Mouse (Mus musculus) ovary, postnatal 14 days (tissue): ENCODE data around the gene Zbtb16.

Source experiments
- DNase-seq: peaks from one replicate; pipeline ENCODE4 v3.0.0; 2022; ENCODE audit warnings: low spot score

Gene Zbtb16

DNA sequence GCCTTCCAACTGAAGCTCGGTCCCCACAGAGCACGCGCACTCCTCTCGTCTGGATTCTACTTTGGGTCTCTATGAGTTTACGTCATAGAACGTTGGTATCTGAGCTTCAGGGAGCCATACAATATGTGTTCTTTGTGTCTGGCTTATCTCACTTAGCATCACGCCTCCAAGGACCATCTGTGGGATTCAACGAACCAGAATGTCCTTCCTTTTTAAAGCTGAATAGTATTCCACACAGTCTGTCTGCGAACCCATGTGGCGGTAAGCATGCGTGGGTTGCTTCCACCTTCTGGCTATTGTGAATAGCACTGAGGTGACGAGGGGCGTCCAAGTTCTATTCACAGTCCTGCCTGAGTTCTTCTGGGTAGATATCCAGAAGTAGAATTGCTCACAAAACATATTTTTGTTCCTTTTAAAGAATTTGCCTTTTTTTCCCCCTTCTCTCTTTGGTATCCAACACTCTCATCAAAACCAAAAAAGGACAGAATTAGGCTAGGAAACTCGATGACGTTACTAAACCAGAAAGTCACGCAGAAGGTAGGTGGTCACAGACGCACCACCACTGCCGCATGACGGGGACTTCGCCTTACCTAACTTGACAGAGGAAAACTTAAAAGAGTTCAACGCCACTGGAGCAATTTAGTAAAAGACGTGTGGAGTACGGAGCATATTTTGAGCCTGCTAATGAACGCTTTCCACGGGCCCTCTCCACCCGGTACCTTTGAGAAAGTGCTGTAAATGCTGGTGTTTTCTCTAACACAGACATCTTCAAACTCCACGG, 32.4 kb downstream of the Zbtb16 start:
- no peak for DNase-seq

- DNase-seq: no peak
Measured at GRCm38 (mm10) chr9:48802374-48802773, 33.6 kb downstream of the Zbtb16 start.

DNA sequence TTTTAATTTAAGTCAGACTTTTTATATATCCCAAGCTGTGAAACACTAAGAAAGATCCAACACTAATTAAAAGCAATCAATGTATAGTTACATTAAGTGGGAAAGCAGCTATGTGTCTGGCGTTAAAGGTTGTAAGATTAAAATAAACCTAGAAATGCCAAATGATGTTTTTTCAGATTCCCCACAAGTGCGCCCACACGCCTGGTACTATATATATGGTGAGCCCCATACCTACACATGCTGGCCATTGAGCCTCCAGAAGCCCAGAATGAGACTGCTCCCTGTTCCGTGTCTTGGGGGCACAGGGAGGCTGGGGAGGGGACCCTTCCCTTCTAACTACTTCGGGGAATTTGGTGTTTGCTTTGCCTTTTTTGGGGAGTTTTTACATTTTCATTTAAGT, 34.7 kb downstream of the Zbtb16 start:
- DNase-seq: no peak

- no peak for DNase-seq
Measured at GRCm38 (mm10) chr9:48800627-48801026, 35.4 kb downstream of the Zbtb16 start.

DNA sequence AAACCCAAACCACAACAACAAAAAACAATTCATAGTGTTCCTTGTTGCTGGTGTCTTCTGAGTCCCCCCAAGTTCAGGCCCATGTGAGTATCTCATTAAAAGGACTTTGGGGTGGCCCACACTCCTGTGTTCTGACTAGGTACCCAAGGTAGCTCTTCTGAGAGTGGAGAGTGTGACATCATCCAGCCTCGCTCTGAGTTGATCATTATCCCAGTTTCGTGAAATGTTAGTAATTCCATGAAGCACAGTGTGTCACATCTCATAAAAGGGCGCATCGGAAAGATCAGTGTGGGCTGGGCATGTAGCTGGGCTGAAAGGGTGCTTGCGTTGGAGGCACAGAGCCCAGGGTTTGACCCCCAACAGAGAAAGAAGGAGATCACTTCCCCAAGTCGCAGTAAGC, 38.0 kb downstream of the Zbtb16 start:
- DNase-seq: no peak

DNA sequence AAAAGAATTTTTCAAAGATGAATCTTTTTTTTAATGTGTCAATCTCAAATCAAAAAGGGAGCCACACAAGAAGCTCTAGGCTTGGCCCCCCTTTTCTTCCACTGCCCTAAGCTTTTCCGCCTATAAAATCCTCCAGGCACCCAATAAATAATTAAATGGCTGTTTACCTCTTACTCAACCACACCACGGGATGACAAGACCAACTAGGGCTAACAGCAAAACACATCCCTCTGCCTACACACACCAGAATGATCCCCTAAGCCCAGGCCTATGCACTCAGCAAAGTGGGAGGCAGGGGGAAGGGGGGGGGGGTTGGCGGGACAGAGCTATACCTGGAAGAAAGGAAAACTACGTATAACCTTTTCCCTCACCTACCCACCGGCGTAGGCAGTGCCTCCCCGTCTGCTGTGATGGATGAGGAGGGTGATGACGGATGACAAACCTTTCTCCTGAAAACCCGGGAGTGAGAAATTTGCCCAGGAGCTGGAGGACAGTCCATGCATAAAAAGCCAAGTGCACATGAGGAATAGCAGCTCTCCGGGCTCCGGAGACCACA, 39.7 kb downstream of the Zbtb16 start:
- DNase-seq: no peak

DNA sequence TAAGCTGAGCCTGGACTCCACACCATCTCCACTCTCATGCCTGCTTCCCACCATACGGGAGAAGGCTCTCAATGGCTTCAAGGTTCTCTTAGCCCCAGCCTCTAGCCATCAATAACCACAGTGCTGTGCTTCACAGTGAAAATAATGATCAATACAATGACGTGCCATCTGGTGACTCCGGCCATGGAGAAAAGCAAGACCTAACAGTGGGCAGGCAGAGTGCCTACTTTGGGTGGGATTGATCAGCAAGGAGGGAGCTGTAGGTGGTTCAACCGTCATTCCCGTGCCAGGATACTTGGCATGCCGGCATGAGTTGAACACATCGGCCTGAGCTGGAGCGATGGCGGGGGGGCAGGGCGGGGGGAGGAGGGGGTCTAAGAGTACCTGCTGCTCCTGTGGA, 40.3 kb downstream of the Zbtb16 start:
- DNase-seq: no peak

DNA sequence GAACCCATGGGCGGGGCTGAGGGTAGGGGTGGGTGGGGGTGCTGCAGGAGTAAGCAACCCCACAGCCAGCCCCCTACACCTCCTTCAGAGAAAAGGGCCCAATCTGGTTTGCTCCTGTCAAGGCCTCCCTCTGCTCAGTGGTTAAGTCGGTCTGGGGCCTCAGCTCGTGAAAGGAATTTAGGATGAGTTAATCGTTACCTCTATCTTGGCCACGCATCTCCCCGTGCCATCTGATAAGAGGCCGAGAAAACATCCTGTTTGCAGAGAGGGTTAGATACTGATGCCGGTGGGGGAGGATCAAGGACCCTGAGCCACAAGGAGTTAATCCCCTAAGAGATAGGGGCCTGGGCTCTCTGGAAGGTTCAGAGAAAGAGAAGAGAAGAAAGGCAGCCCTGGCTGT, 40.9 kb downstream of the Zbtb16 start:
- no peak for DNase-seq

DNA sequence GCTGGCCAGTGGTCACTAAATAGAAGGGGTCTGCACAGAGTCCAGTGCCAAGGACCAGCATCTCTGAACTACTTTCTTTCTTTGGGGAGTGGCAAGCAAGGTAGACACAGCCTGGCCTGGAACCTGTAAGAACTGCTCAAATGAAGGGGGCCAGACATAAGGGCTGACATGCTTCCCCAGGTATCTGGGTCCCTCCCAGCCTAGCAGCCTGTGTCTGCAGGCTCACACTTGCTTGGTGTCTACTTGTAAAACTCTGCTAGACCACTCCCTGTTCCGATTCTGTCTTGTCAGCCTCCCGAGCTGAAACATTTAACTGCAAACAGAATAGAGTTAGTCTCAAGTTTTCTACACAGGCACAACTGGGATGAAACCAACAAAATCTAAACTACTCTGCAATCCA, 41.6 kb downstream of the Zbtb16 start:
- DNase-seq: no peak

DNA sequence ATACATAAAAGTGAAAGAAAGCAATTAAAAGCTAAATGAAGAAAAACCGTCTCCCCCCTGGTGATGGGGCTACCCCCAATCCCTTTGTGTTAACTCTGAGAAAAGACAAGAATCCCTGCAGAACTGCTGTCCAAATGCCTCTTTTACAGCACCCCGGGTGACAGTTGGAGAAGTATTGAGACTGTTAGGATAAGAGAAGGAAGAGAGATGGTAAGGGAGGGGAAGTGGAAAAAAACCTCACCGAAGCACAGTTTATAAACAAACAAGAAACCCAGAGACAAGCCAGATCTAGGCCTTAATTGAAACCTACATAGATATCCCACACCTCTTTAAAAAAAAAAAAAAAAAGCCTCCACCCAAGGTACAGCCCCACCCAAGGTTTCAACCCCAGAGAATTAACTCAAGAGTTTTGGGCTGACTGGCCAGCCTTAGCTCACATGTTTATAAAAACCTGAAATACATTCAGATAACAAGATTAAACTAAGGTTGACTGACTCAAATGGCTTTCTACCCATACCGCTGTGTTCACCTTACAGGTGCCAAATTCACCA, 42.3 kb downstream of the Zbtb16 start:
- DNase-seq: no peak

- DNase-seq: no peak
Measured at GRCm38 (mm10) chr9:48790575-48790974, 45.4 kb downstream of the Zbtb16 start.

GRCm38 (mm10) chr9:48787906-48788410, 48.1 kb downstream of the Zbtb16 start:
- DNase-seq: no peak

- no peak for DNase-seq
Measured at GRCm38 (mm10) chr9:48787321-48787720, 48.7 kb downstream of the Zbtb16 start.

- no peak for DNase-seq
Measured at GRCm38 (mm10) chr9:48786814-48787213, 49.2 kb downstream of the Zbtb16 start.

- DNase-seq: no peak
Measured at GRCm38 (mm10) chr9:48784937-48785336, 51.1 kb downstream of the Zbtb16 start.

- DNase-seq: no peak
Measured at GRCm38 (mm10) chr9:48783292-48783691, 52.7 kb downstream of the Zbtb16 start.

- no peak for DNase-seq
Measured at GRCm38 (mm10) chr9:48782284-48783060, 53.5 kb downstream of the Zbtb16 start.

GRCm38 (mm10) chr9:48776268-48776667, 59.8 kb downstream of the Zbtb16 start:
- no peak for DNase-seq

DNA sequence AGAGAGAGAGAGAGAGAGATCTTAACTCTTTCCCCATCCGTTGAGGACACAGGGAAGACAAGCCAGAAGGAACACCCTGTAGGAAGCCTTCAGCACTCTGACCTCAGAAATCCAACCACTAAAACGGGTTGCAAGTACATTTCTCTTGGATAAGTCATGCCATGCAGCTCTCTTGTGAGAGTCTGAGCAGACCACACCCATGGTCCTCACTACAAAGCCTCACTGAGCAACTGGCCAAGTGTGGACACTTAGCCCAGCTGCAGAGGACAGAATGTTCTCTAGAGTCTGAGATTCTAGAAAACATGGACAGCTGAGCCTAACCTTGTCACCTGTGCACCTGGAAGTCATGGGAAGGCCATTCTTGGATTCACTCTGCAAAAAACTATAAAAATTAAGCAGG, 60.5 kb downstream of the Zbtb16 start:
- DNase-seq: no peak

- no peak for DNase-seq
Measured at GRCm38 (mm10) chr9:48773710-48774109, 62.3 kb downstream of the Zbtb16 start.

GRCm38 (mm10) chr9:48773130-48773529, 62.9 kb downstream of the Zbtb16 start:
- no peak for DNase-seq

DNA sequence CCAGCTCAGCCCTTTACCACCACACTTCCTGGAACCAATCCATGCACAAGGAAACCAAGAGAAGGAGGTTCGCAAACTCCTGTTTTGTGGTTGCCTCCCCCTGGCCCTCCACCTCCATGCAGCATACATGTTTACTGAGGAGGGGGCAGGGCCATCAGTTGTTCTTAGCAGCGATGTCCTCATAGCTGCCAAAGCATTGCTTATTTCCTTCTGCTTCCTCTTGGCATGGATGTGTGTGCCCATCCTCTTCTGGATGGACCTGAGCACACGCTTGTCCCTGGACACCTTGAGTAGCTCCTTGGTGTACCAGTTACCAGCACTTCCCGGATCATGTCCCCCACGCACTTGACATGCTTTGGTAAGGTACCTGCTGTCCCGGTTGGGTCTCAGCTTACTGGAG, 64.5 kb downstream of the Zbtb16 start:
- no peak for DNase-seq

DNA sequence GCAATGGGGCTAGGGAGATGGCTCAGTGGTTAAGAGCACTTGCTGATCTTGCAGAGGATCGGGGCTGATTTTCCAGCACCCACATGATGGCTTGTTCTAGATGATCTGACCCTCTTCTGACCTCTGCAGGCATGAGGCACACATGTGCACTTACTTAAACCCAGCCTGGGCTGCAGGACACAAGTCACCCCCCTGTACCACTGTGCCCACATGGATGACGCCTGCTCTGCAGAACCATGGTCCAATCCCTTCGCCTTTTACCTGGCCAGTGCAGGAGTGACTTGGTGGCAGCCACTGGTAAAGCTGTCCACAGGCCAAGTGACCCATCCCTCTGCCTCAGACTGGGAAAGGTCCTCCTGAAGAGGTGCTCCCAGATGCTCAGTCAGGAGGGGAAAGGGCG, 67.1 kb downstream of the Zbtb16 start:
- no peak for DNase-seq
